Mouse (Mus musculus) c-Kit-positive CD71-positive TER-119-negative erythroid progenitor cells, embryonic 14.5 days (primary cell): Measurements from ENCODE around the gene Lyz2.
"Not testable (repeated sequence)": the region's sequence is repeated elsewhere in the genome, so short reads cannot be mapped to it uniquely, and the experiment has no call there.

Experiments
- DNase-seq: peaks from one replicate; pipeline ENCODE4 v3.0.0-alpha.2; 2013; ENCODE audit warnings: low read depth

The Lyz2 gene

GRCm38 (mm10) chr10:117282049-117282448 lies at the start of gene Lyz2:
Lyz2 (minus strand) TSS chr10:117282321.
- DNase-seq, result no peak

GRCm38 (mm10) chr10:117330521-117330920 lies 48.4 kb upstream of the Lyz2 start:
- DNase-seq, result no peak

GRCm38 (mm10) chr10:117323782-117324181 lies 41.7 kb upstream of the Lyz2 start:
- DNase-seq, result no peak

- DNase-seq, result no peak
Observed at GRCm38 (mm10) chr10:117322630-117323029, 40.5 kb upstream of the Lyz2 start.

GRCm38 (mm10) chr10:117320571-117320981 lies 38.5 kb upstream of the Lyz2 start:
- DNase-seq, result no peak

- DNase-seq, result no peak
Observed at GRCm38 (mm10) chr10:117316391-117316790, 34.3 kb upstream of the Lyz2 start.

GRCm38 (mm10) chr10:117313133-117313532 lies 31.0 kb upstream of the Lyz2 start:
- no peak for DNase-seq

GRCm38 (mm10) chr10:117312168-117312567 lies 30.0 kb upstream of the Lyz2 start:
- DNase-seq, result no peak

- DNase-seq, result no peak
Observed at GRCm38 (mm10) chr10:117304371-117304770, 22.2 kb upstream of the Lyz2 start.

- DNase-seq, result no peak
Observed at GRCm38 (mm10) chr10:117301688-117302087, 19.6 kb upstream of the Lyz2 start.

GRCm38 (mm10) chr10:117299901-117300520 lies 17.9 kb upstream of the Lyz2 start:
- no peak for DNase-seq

GRCm38 (mm10) chr10:117299106-117299505 lies 17.0 kb upstream of the Lyz2 start:
- DNase-seq, result no peak

- DNase-seq, result no peak
Observed at GRCm38 (mm10) chr10:117298336-117298735, 16.2 kb upstream of the Lyz2 start.

- DNase-seq, result no peak
Observed at GRCm38 (mm10) chr10:117292671-117293070, 10.6 kb upstream of the Lyz2 start, which contains the start of gene Lyz1. Lyz1 (minus strand) TSS chr10:117292868.

- DNase-seq, result not testable (repeated sequence)
Observed at GRCm38 (mm10) chr10:117290936-117291335, 8.8 kb upstream of the Lyz2 start.

GRCm38 (mm10) chr10:117290046-117290870 lies 8.1 kb upstream of the Lyz2 start:
- DNase-seq, result no peak

GRCm38 (mm10) chr10:117289034-117289505 lies 6.9 kb upstream of the Lyz2 start:
- not testable (repeated sequence) for DNase-seq

GRCm38 (mm10) chr10:117288197-117289033 lies 6.3 kb upstream of the Lyz2 start:
- DNase-seq, result no peak

- DNase-seq, result no peak
Observed at GRCm38 (mm10) chr10:117287226-117287850, 5.2 kb upstream of the Lyz2 start.

- no peak for DNase-seq
Observed at GRCm38 (mm10) chr10:117286366-117286970, 4.3 kb upstream of the Lyz2 start.

GRCm38 (mm10) chr10:117285584-117285983 lies 3.5 kb upstream of the Lyz2 start:
- not testable (repeated sequence) for DNase-seq
